Comparison of ENCODE assay signal across 10 mouse cellular contexts in the genomic region with DNA sequence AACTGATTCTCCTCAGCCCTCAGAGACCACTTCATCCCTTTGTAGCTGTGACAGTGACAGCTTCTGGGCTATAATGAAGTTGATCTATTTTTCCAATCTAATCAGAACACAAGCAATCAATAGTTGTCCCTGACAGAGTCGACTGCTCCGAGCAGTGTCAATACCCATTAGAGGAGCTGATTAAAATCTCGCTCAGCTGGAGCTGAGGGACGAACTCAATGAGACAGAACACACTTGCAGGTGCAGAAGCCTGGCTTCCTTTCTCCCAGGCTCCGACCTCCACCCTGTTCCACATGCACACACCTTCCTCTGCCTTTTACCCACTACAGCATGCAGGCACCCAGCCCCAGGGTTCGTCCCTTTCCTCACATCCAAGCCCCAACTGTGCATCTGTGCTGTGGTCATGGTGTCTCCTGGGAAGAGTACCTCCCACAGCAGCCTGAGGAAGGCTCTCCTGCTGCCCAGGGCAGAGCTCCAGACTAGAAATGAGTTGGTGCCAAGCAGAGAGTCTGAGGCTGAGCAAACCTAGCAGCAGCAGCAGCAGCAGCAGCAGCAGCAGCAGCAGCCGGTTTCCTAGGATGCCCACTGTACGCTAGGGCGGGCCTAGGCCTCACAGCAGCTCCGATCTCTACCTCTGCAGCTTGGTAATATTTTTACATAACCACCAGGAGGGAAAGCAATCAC.
DNase-seq lines count a peak whose midpoint lies in the region; ATAC-seq and TF ChIP-seq lines count a peak whose summit lies in the region.
"Had no signal": no experiment of that assay in that cellular context is flagged by ENCODE, and none has a peak within 500 bp of the region (broad histone marks: within the 10 kb centered on the region; RNA-seq: fewer than 3 reads in every experiment).

No protein-coding gene starts in this region.

- no peaks in the 10 kb centered on the region for H3K4me1 ChIP-seq in forebrain, postnatal 0 days (ENCODE audit: insufficient read depth)
- no peaks in the 10 kb centered on the region for H3K4me1 ChIP-seq in forebrain, embryonic 13.5 days
- H3K4me1 ChIP-seq in hindbrain, postnatal 0 days (ENCODE audit: insufficient read depth, low read length), result peaks cover 11% of the 10 kb centered on the region; the same call in 1 of the 2 replicates
- peaks cover 2% of the 10 kb centered on the region for H3K4me1 ChIP-seq in small intestine, adult 2 months (ENCODE audit: control insufficient read depth, insufficient read depth, insufficient read length, low read length)

- peaks cover 19% of the 10 kb centered on the region for H3K36me3 ChIP-seq in forebrain, postnatal 0 days (ENCODE audit: insufficient read depth)
- peaks cover 9% of the 10 kb centered on the region for H3K36me3 ChIP-seq in forebrain, embryonic 13.5 days (ENCODE audit: poor library complexity, severe bottlenecking)
- H3K36me3 ChIP-seq in hindbrain, postnatal 0 days (ENCODE audit: insufficient read depth, low read length), result peaks cover 7% of the 10 kb centered on the region; the same call in 1 of the 2 replicates
- peaks cover 3% of the 10 kb centered on the region; the same call in 1 of the 2 replicates for H3K36me3 ChIP-seq in small intestine, adult 2 months (ENCODE audit: control insufficient read depth, insufficient read depth, low read length)

- ATAC-seq in forebrain, postnatal 0 days, result 0 out of 2 replicates have a peak, but pooled peaks have one; percentile 20
- no peak for ATAC-seq in forebrain, embryonic 13.5 days
- peak; percentile 25; the same call in 1 of the 2 replicates for ATAC-seq in hindbrain, postnatal 0 days
- ATAC-seq: CD4-positive, CD25-positive, alpha-beta regulatory T cell, adult 4 months had no signal

- H3K27me3 ChIP-seq in forebrain, postnatal 0 days (ENCODE audit: insufficient read depth, low read length), result no peaks in the 10 kb centered on the region
- no peaks in the 10 kb centered on the region for H3K27me3 ChIP-seq in forebrain, embryonic 13.5 days
- no peaks in the 10 kb centered on the region for H3K27me3 ChIP-seq in hindbrain, postnatal 0 days (ENCODE audit: insufficient read depth, low read length)
- no peaks in the 10 kb centered on the region for H3K27me3 ChIP-seq in small intestine, adult 2 months (ENCODE audit: control insufficient read depth, insufficient read depth, low read length)

- no peak for TF ChIP-seq POLR2A in small intestine, adult 2 months (IDR thresholded peaks at IDR 0.05; ENCODE audit: low read depth, low read length)

- intact Hi-C loops in left cerebral cortex, postnatal 4 days (cut with DNase I), result no loop called here

- no peak overlapping the region for H3K9ac ChIP-seq in forebrain, postnatal 0 days
- no peak overlapping the region for H3K9ac ChIP-seq in forebrain, embryonic 13.5 days
- 0 out of 2 replicates have a peak overlapping the region, but pooled peaks have one; percentile 17 for H3K9ac ChIP-seq in hindbrain, postnatal 0 days (replicated peaks; ENCODE audit: low read length)

- no peak overlapping the region for H3K4me2 ChIP-seq in forebrain, postnatal 0 days (ENCODE audit: low read depth)
- H3K4me2 ChIP-seq in forebrain, embryonic 13.5 days, result no peak overlapping the region
- H3K4me2 ChIP-seq in hindbrain, postnatal 0 days (ENCODE audit: low read depth, low read length), result no peak overlapping the region
- H3K4me2 ChIP-seq: lung, embryonic 14.5 days had no signal

- no peaks in the 10 kb centered on the region for H3K9me3 ChIP-seq in forebrain, postnatal 0 days (ENCODE audit: low read length)
- no peaks in the 10 kb centered on the region for H3K9me3 ChIP-seq in forebrain, embryonic 13.5 days (replicated peaks)
- H3K9me3 ChIP-seq in hindbrain, postnatal 0 days (ENCODE audit: low read length), result no peaks in the 10 kb centered on the region

- DNase-seq in forebrain, postnatal 0 days, result no peak
- peak; percentile 50 for DNase-seq in left cerebral cortex, postnatal 4 days
- no peak for DNase-seq in left cerebral cortex, adult 11 months (ENCODE audit: low spot score)
- peak; percentile 23 for DNase-seq in hindbrain, postnatal 0 days (ENCODE audit: low spot score)
- no peak for DNase-seq in thymus, postnatal 36 days
- no peak for DNase-seq in embryo, embryonic 9.5 days (ENCODE audit: extremely low spot score)

- no peak overlapping the region for H3K27ac ChIP-seq in forebrain, postnatal 0 days (ENCODE audit: low read depth, low read length)
- H3K27ac ChIP-seq in forebrain, embryonic 13.5 days, result no peak overlapping the region
- peak overlapping the region; percentile 16; the same call in 1 of the 2 replicates for H3K27ac ChIP-seq in hindbrain, postnatal 0 days
- H3K27ac ChIP-seq in small intestine, adult 2 months (ENCODE audit: insufficient read depth, low read depth, low read length), result peak overlapping the region; percentile 13; the same call in 1 of the 2 replicates

- H3K4me3 ChIP-seq in forebrain, postnatal 0 days (ENCODE audit: low read depth, low read length), result no peak overlapping the region
- H3K4me3 ChIP-seq in forebrain, embryonic 13.5 days, result no peak overlapping the region
- no peak overlapping the region for H3K4me3 ChIP-seq in hindbrain, postnatal 0 days (ENCODE audit: low read length)
- H3K4me3 ChIP-seq in small intestine, adult 2 months (ENCODE audit: low read depth, low read length), result no peak overlapping the region

- TF ChIP-seq CTCF in forebrain, postnatal 0 days (IDR thresholded peaks at IDR 0.05; ENCODE audit: low read depth), result no peak
- TF ChIP-seq CTCF in hindbrain, postnatal 0 days (IDR thresholded peaks at IDR 0.05; ENCODE audit: low read depth), result no peak
- no peak for TF ChIP-seq CTCF in small intestine, adult 2 months (IDR thresholded peaks at IDR 0.05; ENCODE audit: extremely low read depth, insufficient read length, insufficient replicate concordance, low read depth, low read length)

- 69% methylated on average over 10 of the region's 10 CpGs for WGBS in forebrain, postnatal 0 days
- 64% methylated on average over 10 of the region's 10 CpGs for WGBS in forebrain, embryonic 13.5 days
- 42% methylated on average over 10 of the region's 10 CpGs for WGBS in hindbrain, postnatal 0 days
- 79% methylated on average over 10 of the region's 10 CpGs for WGBS in small intestine, adult 2 months

Comparison
In these comparisons a context has a peak if more than half of its experiments do, and no peak if none do; other contexts are left out.
1. DNase-seq: peak in left cerebral cortex, postnatal 4 days (single experiment) and hindbrain, postnatal 0 days (single experiment); none in forebrain, postnatal 0 days (single experiment), left cerebral cortex, adult 11 months (single experiment), thymus, postnatal 36 days (0 of 2) and embryo, embryonic 9.5 days (single experiment).
2. H3K27ac ChIP-seq: peak in hindbrain, postnatal 0 days (single experiment) and small intestine, adult 2 months (single experiment); none in forebrain, postnatal 0 days (single experiment) and forebrain, embryonic 13.5 days (single experiment).